Mouse (Mus musculus) central nervous system, embryonic 11.5 days (tissue): ENCODE results near the gene Hist1h3d. TPM values are rescaled to one million over a fixed set of nuclear protein-coding genes. Genes with fewer than 3 reads are reported as not detected.

Source experiments
- polyA plus RNA-seq: library from polyadenylated mRNA; depleted of rRNA; stranded (reverse); fragments of >200 nt; gene quantifications from 2 replicates; pipeline ENCODE4 v1.2.3, GENCODE M21; 2012; rRNA removed

Hist1h3d gene
- polyA plus RNA-seq: 21.2 and 34.9 TPM in 2 replicates

GRCm38 (mm10) chr13:23575271-23575851 is at the start of gene Hist1h3d:
Gene Hist1h3d, plus strand, starts transcription at chr13:23575763.

GRCm38 (mm10) chr13:23530901-23531875 is 44.4 kb upstream of the Hist1h3d start, which contains the start of gene Hist1h4h:
Gene Hist1h4h, plus strand, starts transcription at chr13:23531050.

GRCm38 (mm10) chr13:23533560-23534367 is 41.8 kb upstream of the Hist1h3d start, which contains the start of gene Hist1h2af:
Gene Hist1h2af, plus strand, starts transcription at chr13:23533906.

GRCm38 (mm10) chr13:23535137-23536075 is 40.2 kb upstream of the Hist1h3d start, which contains the start of gene Hist1h3g:
Gene Hist1h3g, plus strand, starts transcription at chr13:23535422.

GRCm38 (mm10) chr13:23542999-23543607 is 32.5 kb upstream of the Hist1h3d start, which contains the start of gene Hist1h2bh:
Gene Hist1h2bh, minus strand, starts transcription at chr13:23543392.

GRCm38 (mm10) chr13:23543965-23544786 is 31.4 kb upstream of the Hist1h3d start, which contains the start of gene Hist1h3f:
Gene Hist1h3f, plus strand, starts transcription at chr13:23544052.

GRCm38 (mm10) chr13:23551146-23551834 is 24.3 kb upstream of the Hist1h3d start, which contains the start of gene Hist1h4f:
Gene Hist1h4f, minus strand, starts transcription at chr13:23551648.

GRCm38 (mm10) chr13:23552962-23553361 is 22.6 kb upstream of the Hist1h3d start, which contains the start of gene Hist1h1d:
Gene Hist1h1d, plus strand, starts transcription at chr13:23553262.

GRCm38 (mm10) chr13:23561883-23562659 is 13.5 kb upstream of the Hist1h3d start, which contains the start of gene Hist1h3e:
Gene Hist1h3e, minus strand, starts transcription at chr13:23562369.

GRCm38 (mm10) chr13:23571022-23571503 is 4.5 kb upstream of the Hist1h3d start, which contains the start of the genes Hist1h2ae and Hist1h2bg:
Gene Hist1h2ae, minus strand, starts transcription at chr13:23571220.
Gene Hist1h2bg, plus strand, starts transcription at chr13:23571396.

GRCm38 (mm10) chr13:23573898-23574524 is 1.6 kb upstream of the Hist1h3d start, which contains the start of the genes Hist1h2bf and Hist1h2ad:
Gene Hist1h2bf, minus strand, starts transcription at chr13:23574196.
Gene Hist1h2ad, plus strand, starts transcription at chr13:23574381.

GRCm38 (mm10) chr13:23581408-23582218 is 6.0 kb downstream of the Hist1h3d start, which contains the start of gene Hist1h4d:
Gene Hist1h4d, plus strand, starts transcription at chr13:23581598.

GRCm38 (mm10) chr13:23620733-23621531 is 45.4 kb downstream of the Hist1h3d start, which contains the start of gene Hist1h2be:
Gene Hist1h2be, minus strand, starts transcription at chr13:23621124.

GRCm38 (mm10) chr13:23622175-23622671 is 46.7 kb downstream of the Hist1h3d start, which contains the start of gene Hist1h1e:
Gene Hist1h1e, minus strand, starts transcription at chr13:23622558.

